Comparison of ENCODE assay signal across 10 mouse cellular contexts in genomic region chr12:86827241-86827606, GRCm38 (mm10). TPM values are rescaled to one million over a fixed set of nuclear protein-coding genes. Genes with fewer than 3 reads are reported as not detected.
DNase-seq lines count a peak whose midpoint lies in the region; ATAC-seq and TF ChIP-seq lines count a peak whose summit lies in the region.
"Had no signal": no experiment of that assay in that cellular context is flagged by ENCODE, and none has a peak within 500 bp of the region (broad histone marks: within the 10 kb centered on the region; RNA-seq: fewer than 3 reads in every experiment).

No protein-coding gene starts in this region.

- TF ChIP-seq EP300 in heart, adult 2 months (IDR thresholded peaks at IDR 0.05; ENCODE audit: insufficient read depth, low read depth, low read length) = no peak
- TF ChIP-seq EP300 in lung, postnatal 0 days (IDR thresholded peaks at IDR 0.05) = no peak; the same call in 1 of the 2 replicates
- TF ChIP-seq EP300 in stomach, postnatal 0 days (optimal IDR thresholded peaks at IDR 0.05) = no peak

- no peak for ATAC-seq in lung, postnatal 0 days
- ATAC-seq in stomach, postnatal 0 days (ENCODE audit: low FRiP score, low TSS enrichment) = no peak

- WGBS in heart, adult 2 months = 84% methylated on average over 2 of the region's 2 CpGs
- 91% methylated on average over 2 of the region's 2 CpGs for WGBS in lung, postnatal 0 days
- WGBS in stomach, postnatal 0 days = 93% methylated on average over 2 of the region's 2 CpGs

- peak overlapping the region; percentile 95 for H3K27ac ChIP-seq in heart, adult 2 months
- H3K27ac ChIP-seq in lung, postnatal 0 days (ENCODE audit: low read length) = peak overlapping the region; percentile 62
- H3K27ac ChIP-seq in stomach, postnatal 0 days (replicated peaks) = peak overlapping the region; percentile 35; the same call in 1 of the 2 replicates
- H3K27ac ChIP-seq: liver, embryonic 14.5 days had no signal

- no peak for DNase-seq in heart, adult 2 months
- no peak for DNase-seq in heart, postnatal 25 days (ENCODE audit: low spot score)
- no peak for DNase-seq in lung, postnatal 0 days (ENCODE audit: low spot score)
- no peak for DNase-seq in lung, postnatal 36 days
- DNase-seq in induced T-regulatory cell, adult 2 months (ENCODE audit: low read depth) = peak; percentile 10
- no peak for DNase-seq in stomach, postnatal 0 days (ENCODE audit: low spot score)
- no peak for DNase-seq in adrenal gland, postnatal 4 days (ENCODE audit: low spot score in 2 of 2)
- DNase-seq in cerebellum, adult 11-12 months = no peak
- DNase-seq: thymus, adult 2 months had no signal

- no peaks in the 10 kb centered on the region for H3K79me2 ChIP-seq in heart, adult 2 months (replicated peaks; ENCODE audit: control insufficient read depth, insufficient read depth, low read length)

- no peak for TF ChIP-seq CTCF in heart, adult 2 months (IDR thresholded peaks at IDR 0.05)
- TF ChIP-seq CTCF in lung, postnatal 0 days (IDR thresholded peaks at IDR 0.05) = no peak
- TF ChIP-seq CTCF in stomach, postnatal 0 days (IDR thresholded peaks at IDR 0.05; ENCODE audit: low read depth) = no peak

- no peak for TF ChIP-seq POLR2A in heart, adult 2 months (IDR thresholded peaks at IDR 0.05; ENCODE audit: insufficient read depth, low read depth, low read length)

- H3K4me3 ChIP-seq in heart, adult 2 months = no peak overlapping the region
- H3K4me3 ChIP-seq in lung, postnatal 0 days (ENCODE audit: low read depth, low read length) = no peak overlapping the region
- H3K4me3 ChIP-seq in stomach, postnatal 0 days (ENCODE audit: low read depth, low read length) = no peak overlapping the region

- no peaks in the 10 kb centered on the region for H3K9me3 ChIP-seq in lung, postnatal 0 days (ENCODE audit: low read length)
- no peaks in the 10 kb centered on the region for H3K9me3 ChIP-seq in stomach, postnatal 0 days (ENCODE audit: control insufficient read depth, low read length)

- no peak overlapping the region for H3K9ac ChIP-seq in heart, adult 2 months (ENCODE audit: low read depth, low read length)
- no peak overlapping the region for H3K9ac ChIP-seq in lung, postnatal 0 days (replicated peaks; ENCODE audit: low read depth)
- no peak overlapping the region for H3K9ac ChIP-seq in stomach, postnatal 0 days (ENCODE audit: low read length)
- H3K9ac ChIP-seq: liver, embryonic 14.5 days had no signal

- intact Hi-C loops in heart, adult 2 months (cut with DNase I) = no loop called here
- intact Hi-C loops in heart, postnatal 25 days (cut with DNase I) = no loop called here

- H3K36me3 ChIP-seq in heart, adult 2 months (ENCODE audit: control insufficient read depth, insufficient read depth, low read length) = peaks cover 7% of the 10 kb centered on the region
- no peaks in the 10 kb centered on the region for H3K36me3 ChIP-seq in lung, postnatal 0 days (ENCODE audit: insufficient read depth, low read length)
- H3K36me3 ChIP-seq in stomach, postnatal 0 days (ENCODE audit: control insufficient read depth, insufficient read depth, low read length) = no peaks in the 10 kb centered on the region

- no peaks in the 10 kb centered on the region for H3K27me3 ChIP-seq in heart, adult 2 months (ENCODE audit: control insufficient read depth, insufficient read depth, low read length)
- H3K27me3 ChIP-seq in lung, postnatal 0 days (replicated peaks; ENCODE audit: insufficient read depth, low read length) = no peaks in the 10 kb centered on the region
- no peaks in the 10 kb centered on the region for H3K27me3 ChIP-seq in stomach, postnatal 0 days (ENCODE audit: control insufficient read depth, insufficient read depth, low read length)

- H3K4me1 ChIP-seq in heart, adult 2 months (ENCODE audit: control insufficient read depth, insufficient read depth, low read length) = peaks cover 31% of the 10 kb centered on the region
- H3K4me1 ChIP-seq in lung, postnatal 0 days (ENCODE audit: insufficient read depth, low read depth, low read length) = peaks cover 44% of the 10 kb centered on the region
- H3K4me1 ChIP-seq in stomach, postnatal 0 days (replicated peaks; ENCODE audit: control insufficient read depth, insufficient read depth) = peaks cover 10% of the 10 kb centered on the region

- H3K4me2 ChIP-seq in lung, postnatal 0 days (replicated peaks; ENCODE audit: low read depth, low read length) = no peak overlapping the region
- H3K4me2 ChIP-seq in stomach, postnatal 0 days (replicated peaks; ENCODE audit: low read depth) = no peak overlapping the region

RNA-seq across cellular contexts. Expression of gene Irf2bpl, which starts 57.4 kb away (rescaled TPM):
- total RNA-seq in heart, adult 2 months (2021) = 10 to 100 TPM; 32.6 to 36.9 TPM
- 15.6 and 20.1 TPM in 2 replicates for polyA plus RNA-seq in heart, adult 2 months (2012; rRNA removed)
- total RNA-seq in heart, postnatal 25 days (2021) = 10 to 100 TPM; 33.3 to 36.9 TPM
- polyA plus RNA-seq in lung, postnatal 0 days (2015; fragmentation: Nextera tagmentation; extraction: Ambion mirVana) = 39.5 and 49.1 TPM in 2 replicates
- 19.1 and 19.8 TPM in 2 replicates for polyA plus RNA-seq in stomach, postnatal 0 days (2015; fragmentation: Nextera tagmentation; extraction: Ambion mirVana)
- total RNA-seq in adrenal gland, postnatal 4 days (2021) = 10 to 100 TPM; 78.0 to 81.7 TPM

Comparison
In these comparisons a context has a peak if more than half of its experiments do, and no peak if none do; other contexts are left out.
1. H3K27ac ChIP-seq: peak in every context shown above with its lines; median percentile 95 in heart, adult 2 months; 62 in lung, postnatal 0 days; 35 in stomach, postnatal 0 days.